Mouse (Mus musculus): Measurements from ENCODE around the gene Ptpn13. TPM values are rescaled to one million over a fixed set of nuclear protein-coding genes. Genes with fewer than 3 reads are reported as not detected.

Gene Ptpn13
- polyA plus RNA-seq, 1 experiment from 2014 or later = 14.4 TPM

GRCm38 (mm10) chr5:103425363-103426031 is 505 bp downstream of the Ptpn13 start:
- Histone ChIP-seq H3K4me2 (replicated peaks) (peak overlapping the region; percentile 88), H3K27ac (peak overlapping the region; percentile 46), H3K4me1 (peaks cover 30% of the 10 kb centered on the region), H3K4me3 (peak overlapping the region; percentile 88), H3K9me3 (no peaks in the 10 kb centered on the region), H3K36me3 (no peaks in the 10 kb centered on the region), H3K27me3 (replicated peaks) (no peaks in the 10 kb centered on the region), H3K9ac (peak overlapping the region; percentile 88)
- peak; percentile 39 for ATAC-seq (ENCODE audit: low FRiP score, low read depth)
- WGBS = under 1% methylated on average over 56 of the region's 67 CpGs

GRCm38 (mm10) chr5:103426250-103426649 is 1.3 kb downstream of the Ptpn13 start:
- 18% methylated on average over 9 of the region's 9 CpGs for WGBS
- Histone ChIP-seq H3K4me3 (peak overlapping the region; percentile 88), H3K27ac (no peak overlapping the region), H3K9me3 (no peaks in the 10 kb centered on the region), H3K4me2 (replicated peaks) (peak overlapping the region; percentile 88), H3K4me1 (peaks cover 23% of the 10 kb centered on the region), H3K36me3 (no peaks in the 10 kb centered on the region), H3K9ac (peak overlapping the region; percentile 88; the same call in 1 of the 2 replicates), H3K27me3 (replicated peaks) (no peaks in the 10 kb centered on the region)
- ATAC-seq (ENCODE audit: low FRiP score, low read depth) = no peak

GRCm38 (mm10) chr5:103430986-103431385 is 6.0 kb downstream of the Ptpn13 start:
- no peaks in the 10 kb centered on the region for H3K27me3 ChIP-seq (replicated peaks)
- no peak overlapping the region for H3K4me3 ChIP-seq
- H3K9me3 ChIP-seq = no peaks in the 10 kb centered on the region
- no peak overlapping the region for H3K27ac ChIP-seq
- ATAC-seq (ENCODE audit: low FRiP score, low read depth) = no peak
- no peaks in the 10 kb centered on the region for H3K36me3 ChIP-seq
- H3K4me1 ChIP-seq = peaks cover 6% of the 10 kb centered on the region
- no peak overlapping the region for H3K9ac ChIP-seq
- no peak overlapping the region for H3K4me2 ChIP-seq (replicated peaks)
- 86% methylated on average over 3 of the region's 3 CpGs for WGBS

- no peaks in the 10 kb centered on the region for H3K36me3 ChIP-seq
- no peak overlapping the region for H3K9ac ChIP-seq
- H3K4me1 ChIP-seq = peaks cover 8% of the 10 kb centered on the region
- no peaks in the 10 kb centered on the region for H3K9me3 ChIP-seq
- WGBS = 82% methylated on average over 3 of the region's 3 CpGs
- H3K27ac ChIP-seq = no peak overlapping the region
- H3K27me3 ChIP-seq (replicated peaks) = no peaks in the 10 kb centered on the region
- H3K4me3 ChIP-seq = no peak overlapping the region
- no peak for ATAC-seq (ENCODE audit: low FRiP score, low read depth)
- no peak overlapping the region for H3K4me2 ChIP-seq (replicated peaks)
These were observed 6.5 kb downstream of the Ptpn13 start for GRCm38 (mm10) chr5:103431479-103431878.

- H3K27ac ChIP-seq = no peak overlapping the region
These were observed 11.3 kb downstream of the Ptpn13 start for GRCm38 (mm10) chr5:103436039-103436944.

GRCm38 (mm10) chr5:103437714-103438113 is 12.7 kb downstream of the Ptpn13 start:
- 65% methylated on average over 3 of the region's 3 CpGs for WGBS
- Histone ChIP-seq H3K4me2 (replicated peaks) (no peak overlapping the region), H3K27ac (no peak overlapping the region), H3K4me3 (no peak overlapping the region), H3K36me3 (no peaks in the 10 kb centered on the region), H3K9ac (no peak overlapping the region), H3K27me3 (replicated peaks) (no peaks in the 10 kb centered on the region), H3K9me3 (no peaks in the 10 kb centered on the region), H3K4me1 (peaks cover 15% of the 10 kb centered on the region)
- no peak for ATAC-seq (ENCODE audit: low FRiP score, low read depth)

More at GRCm38 (mm10) chr5:103436039-103436944, 11.3 kb downstream of the Ptpn13 start:
- WGBS = 10% methylated on average over 19 of the region's 19 CpGs
- Histone ChIP-seq H3K9ac (peak overlapping the region; percentile 29; the same call in 1 of the 2 replicates), H3K9me3 (no peaks in the 10 kb centered on the region), H3K36me3 (no peaks in the 10 kb centered on the region), H3K4me3 (no peak overlapping the region), H3K27me3 (replicated peaks) (no peaks in the 10 kb centered on the region), H3K4me2 (replicated peaks) (peak overlapping the region; percentile 58), H3K4me1 (peaks cover 11% of the 10 kb centered on the region)
- ATAC-seq (ENCODE audit: low FRiP score, low read depth) = no peak; the same call in 1 of the 2 replicates

- no peak for ATAC-seq (ENCODE audit: low FRiP score, low read depth)
- Histone ChIP-seq H3K27ac (no peak overlapping the region), H3K4me2 (replicated peaks) (no peak overlapping the region), H3K36me3 (no peaks in the 10 kb centered on the region), H3K27me3 (replicated peaks) (no peaks in the 10 kb centered on the region), H3K9ac (no peak overlapping the region), H3K4me3 (no peak overlapping the region), H3K9me3 (no peaks in the 10 kb centered on the region), H3K4me1 (peaks cover 15% of the 10 kb centered on the region)
- WGBS = 90% methylated on average over 11 of the region's 11 CpGs
These were observed 14.2 kb downstream of the Ptpn13 start for GRCm38 (mm10) chr5:103439171-103439570.

- no peak for ATAC-seq (ENCODE audit: low FRiP score, low read depth)
- 89% methylated on average over 11 of the region's 11 CpGs for WGBS
These were observed 15.7 kb downstream of the Ptpn13 start for GRCm38 (mm10) chr5:103440418-103441276.

GRCm38 (mm10) chr5:103441706-103442105 is 16.7 kb downstream of the Ptpn13 start:
- ATAC-seq (ENCODE audit: low FRiP score, low read depth) = no peak
- H3K27me3 ChIP-seq (replicated peaks) = no peaks in the 10 kb centered on the region
- H3K9me3 ChIP-seq = no peaks in the 10 kb centered on the region
- no peaks in the 10 kb centered on the region for H3K36me3 ChIP-seq
- 21% methylated on average over 4 of the region's 4 CpGs for WGBS
- H3K4me2 ChIP-seq (replicated peaks) = no peak overlapping the region
- H3K4me1 ChIP-seq = peaks cover 5% of the 10 kb centered on the region; the same call in 1 of the 2 replicates
- no peak overlapping the region for H3K9ac ChIP-seq
- no peak overlapping the region for H3K27ac ChIP-seq
- H3K4me3 ChIP-seq = no peak overlapping the region

More at GRCm38 (mm10) chr5:103440418-103441276, 15.7 kb downstream of the Ptpn13 start:
- peaks cover 15% of the 10 kb centered on the region for H3K4me1 ChIP-seq
- no peaks in the 10 kb centered on the region for H3K9me3 ChIP-seq
- H3K4me3 ChIP-seq = no peak overlapping the region
- no peak overlapping the region for H3K9ac ChIP-seq
- H3K4me2 ChIP-seq (replicated peaks) = no peak overlapping the region
- H3K36me3 ChIP-seq = no peaks in the 10 kb centered on the region
- no peaks in the 10 kb centered on the region for H3K27me3 ChIP-seq (replicated peaks)
- no peak overlapping the region for H3K27ac ChIP-seq

GRCm38 (mm10) chr5:103442269-103442688 is 17.3 kb downstream of the Ptpn13 start:
- Histone ChIP-seq H3K36me3 (no peaks in the 10 kb centered on the region), H3K4me1 (peaks cover 7% of the 10 kb centered on the region; the same call in 1 of the 2 replicates), H3K27ac (no peak overlapping the region), H3K4me2 (replicated peaks) (no peak overlapping the region), H3K9me3 (no peaks in the 10 kb centered on the region), H3K27me3 (replicated peaks) (no peaks in the 10 kb centered on the region), H3K4me3 (no peak overlapping the region), H3K9ac (no peak overlapping the region)
- 54% methylated on average over 4 of the region's 4 CpGs for WGBS
- ATAC-seq (ENCODE audit: low FRiP score, low read depth) = no peak

- H3K9me3 ChIP-seq = no peaks in the 10 kb centered on the region
- H3K4me2 ChIP-seq (replicated peaks) = no peak overlapping the region
- no peak overlapping the region for H3K27ac ChIP-seq
- H3K4me1 ChIP-seq = peaks cover 14% of the 10 kb centered on the region; the same call in 1 of the 2 replicates
- no peaks in the 10 kb centered on the region for H3K27me3 ChIP-seq (replicated peaks)
- no peak overlapping the region for H3K4me3 ChIP-seq
- 79% methylated on average over 7 of the region's 7 CpGs for WGBS
- H3K9ac ChIP-seq = no peak overlapping the region
- ATAC-seq (ENCODE audit: low FRiP score, low read depth) = no peak
- H3K36me3 ChIP-seq = no peaks in the 10 kb centered on the region
These were observed 17.9 kb downstream of the Ptpn13 start for GRCm38 (mm10) chr5:103442921-103443320.

All from neural tube, embryonic 12.5 days (tissue).